Mouse (Mus musculus): ENCODE measurements around the gene Cdx4.

- TF ChIP-seq CTCF (IDR thresholded peaks at IDR 0.05; ENCODE audit: extremely low read depth, insufficient read depth, insufficient read length, insufficient replicate concordance) (no peak), POLR2A (IDR thresholded peaks at IDR 0.05; ENCODE audit: low read depth, low read length) (no peak)
Observed at GRCm38 (mm10) chrX:103331125-103331858, 10.1 kb downstream of the Cdx4 start.

Measured in spleen, adult 2 months (tissue).